Mouse (Mus musculus): ENCODE data around the gene Gm44502. TPM values are rescaled to one million over a fixed set of nuclear protein-coding genes. Genes with fewer than 3 reads are reported as not detected.

Gene Gm44502
- total and polyA plus RNA-seq, 3 experiments, result not detected

DNA sequence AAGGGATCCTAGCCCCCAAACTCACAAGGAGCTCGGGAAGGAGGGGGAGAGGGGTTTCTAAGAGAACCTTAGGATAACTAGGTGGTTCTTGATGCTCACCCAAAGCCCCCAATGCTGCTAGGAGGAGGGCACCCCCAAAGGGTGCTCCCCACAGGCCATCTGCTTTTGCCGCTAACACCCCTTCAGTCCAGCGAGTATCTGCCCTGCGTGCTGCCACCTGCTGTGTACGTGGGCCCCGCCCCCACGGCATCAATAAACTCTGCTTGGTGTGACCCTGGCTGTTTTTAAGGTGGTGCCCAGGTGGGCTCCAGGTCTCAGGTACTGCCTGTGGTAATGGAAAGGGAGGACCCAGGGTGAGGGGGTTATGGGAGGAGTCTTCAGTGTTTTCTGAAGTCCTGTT, 32.7 kb upstream of the Gm44502 start:
- DNase-seq (ENCODE audit: low read depth, low spot score), result no peak
- Histone ChIP-seq H3K9ac (ENCODE audit: control insufficient read depth, low read depth, low read length, poor library complexity, severe bottlenecking) (no peak overlapping the region), H3K36me3 (ENCODE audit: control insufficient read depth in 1 of 2, insufficient read depth in 2 of 2, low read length in 2 of 2) (no peaks in the 10 kb centered on the region), H3K4me1 (ENCODE audit: control insufficient read depth in 1 of 2, insufficient read depth in 2 of 2, low read length in 2 of 2) (no peaks in the 10 kb centered on the region), H3K27ac (ENCODE audit: control insufficient read depth, low read depth, low read length) (no peak overlapping the region), H3K9me3 (replicated peaks; ENCODE audit: insufficient read depth, low read length) (no peaks in the 10 kb centered on the region), H3K79me2 (ENCODE audit: control insufficient read depth, insufficient read depth, low read length, poor library complexity) (no peaks in the 10 kb centered on the region), H3K27me3 (ENCODE audit: control insufficient read depth in 1 of 2, insufficient read depth in 2 of 2, low read length in 2 of 2) (peaks cover 0 to 2% of the 10 kb centered on the region in 2 experiments; a peak in 2 of 4 replicates), H3K4me3 (ENCODE audit: control insufficient read depth in 1 of 2, insufficient read depth in 1 of 2, low read depth in 2 of 2, low read length in 2 of 2) (no peak overlapping the region)
- TF ChIP-seq TCF12 (IDR thresholded peaks at IDR 0.05; ENCODE audit: low read depth, low read length), result no peak
- TF ChIP-seq MAZ (IDR thresholded peaks at IDR 0.05; ENCODE audit: low read depth, low read length), result no peak
- TF ChIP-seq MXI1 (IDR thresholded peaks at IDR 0.05; ENCODE audit: low read depth, low read length), result no peak
- TF ChIP-seq EP300 (IDR thresholded peaks at IDR 0.05; ENCODE audit: low read depth in 1 of 2, low read length in 2 of 2), result no peak
- TF ChIP-seq TBP (IDR thresholded peaks at IDR 0.05; ENCODE audit: low read depth, low read length), result no peak
- TF ChIP-seq MEF2A (IDR thresholded peaks at IDR 0.05; ENCODE audit: extremely low read depth, insufficient replicate concordance, low read depth, low read length, poor library complexity, severe bottlenecking), result no peak

DNA sequence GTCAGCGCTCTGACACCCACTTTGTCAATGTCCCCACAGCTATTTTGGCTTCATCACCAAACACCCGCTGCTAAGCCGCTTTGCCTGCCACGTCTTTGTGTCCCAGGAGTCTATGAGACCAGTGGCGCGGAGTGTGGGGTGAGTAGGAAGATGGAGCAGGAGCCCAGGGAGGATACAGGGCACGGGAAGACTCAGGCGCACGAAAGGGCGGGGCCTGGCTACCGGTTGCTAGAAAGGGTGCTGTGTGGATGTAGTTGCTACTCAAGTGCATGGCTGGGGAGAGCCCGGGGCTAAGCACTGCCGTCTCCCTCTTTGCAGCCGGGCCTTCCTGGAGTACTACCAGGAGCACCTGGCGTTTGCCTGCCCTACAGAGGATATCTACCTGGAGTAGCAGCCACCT, 31.8 kb upstream of the Gm44502 start:
- Histone ChIP-seq H3K27me3 (ENCODE audit: control insufficient read depth in 1 of 2, insufficient read depth in 2 of 2, low read length in 2 of 2) (peaks cover 0 to 2% of the 10 kb centered on the region in 2 experiments; a peak in 1 of 4 replicates), H3K4me3 (ENCODE audit: control insufficient read depth in 1 of 2, insufficient read depth in 1 of 2, low read depth in 2 of 2, low read length in 2 of 2) (no peak overlapping the region), H3K4me1 (ENCODE audit: control insufficient read depth in 1 of 2, insufficient read depth in 2 of 2, low read length in 2 of 2) (no peaks in the 10 kb centered on the region), H3K9me3 (replicated peaks; ENCODE audit: insufficient read depth, low read length) (no peaks in the 10 kb centered on the region), H3K36me3 (ENCODE audit: control insufficient read depth in 1 of 2, insufficient read depth in 2 of 2, low read length in 2 of 2) (no peaks in the 10 kb centered on the region), H3K79me2 (ENCODE audit: control insufficient read depth, insufficient read depth, low read length, poor library complexity) (no peaks in the 10 kb centered on the region), H3K27ac (ENCODE audit: control insufficient read depth, low read depth, low read length) (no peak overlapping the region), H3K9ac (ENCODE audit: control insufficient read depth, low read depth, low read length, poor library complexity, severe bottlenecking) (no peak overlapping the region)
- TF ChIP-seq TCF12 (IDR thresholded peaks at IDR 0.05; ENCODE audit: low read depth, low read length), result no peak
- TF ChIP-seq MEF2A (IDR thresholded peaks at IDR 0.05; ENCODE audit: extremely low read depth, insufficient replicate concordance, low read depth, low read length, poor library complexity, severe bottlenecking), result no peak
- no peak for TF ChIP-seq MXI1 (IDR thresholded peaks at IDR 0.05; ENCODE audit: low read depth, low read length)
- TF ChIP-seq GABPA (IDR thresholded peaks at IDR 0.05; ENCODE audit: low read depth, low read length), result no peak
- TF ChIP-seq POLR2A (IDR thresholded peaks at IDR 0.05; ENCODE audit: control insufficient read depth in 1 of 2, insufficient read depth in 1 of 2, low read depth in 1 of 2, low read length in 2 of 2, poor library complexity in 1 of 2), result no peak
- no peak for TF ChIP-seq SMC3 (IDR thresholded peaks at IDR 0.05; ENCODE audit: low read depth, low read length)
- TF ChIP-seq MAZ (IDR thresholded peaks at IDR 0.05; ENCODE audit: low read depth, low read length), result no peak
- no peak for TF ChIP-seq JUND (IDR thresholded peaks at IDR 0.05; ENCODE audit: low read depth, low read length)
- no peak for DNase-seq (ENCODE audit: low read depth, low spot score)

DNA sequence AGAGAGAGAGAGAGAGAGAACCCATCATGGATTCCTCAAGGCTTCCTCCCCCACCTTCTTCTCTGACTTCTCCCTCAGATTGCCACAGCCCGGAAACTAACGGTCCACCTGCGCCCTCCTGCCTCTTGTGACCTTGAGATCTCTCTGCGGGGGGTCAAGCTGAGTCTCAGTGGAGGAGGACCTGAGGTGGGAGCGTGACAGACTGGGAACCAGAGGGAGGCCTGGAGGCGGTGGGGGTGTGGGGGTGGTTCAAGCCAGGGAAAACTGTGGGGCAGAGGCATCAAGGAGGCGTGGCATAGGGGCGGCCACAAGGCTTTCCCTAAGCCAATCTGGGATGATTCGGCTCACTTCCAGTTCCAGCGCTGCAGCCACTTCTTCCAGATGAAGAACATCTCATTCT, 30.8 kb upstream of the Gm44502 start:
- Histone ChIP-seq H3K9me3 (replicated peaks; ENCODE audit: insufficient read depth, low read length) (no peaks in the 10 kb centered on the region), H3K9ac (ENCODE audit: control insufficient read depth, low read depth, low read length, poor library complexity, severe bottlenecking) (no peak overlapping the region), H3K27me3 (ENCODE audit: control insufficient read depth in 1 of 2, insufficient read depth in 2 of 2, low read length in 2 of 2) (peaks cover 0 to 2% of the 10 kb centered on the region in 2 experiments; a peak in 1 of 4 replicates), H3K4me3 (ENCODE audit: control insufficient read depth in 1 of 2, insufficient read depth in 1 of 2, low read depth in 2 of 2, low read length in 2 of 2) (no peak overlapping the region), H3K36me3 (ENCODE audit: control insufficient read depth in 1 of 2, insufficient read depth in 2 of 2, low read length in 2 of 2) (no peaks in the 10 kb centered on the region), H3K79me2 (ENCODE audit: control insufficient read depth, insufficient read depth, low read length, poor library complexity) (no peaks in the 10 kb centered on the region), H3K27ac (ENCODE audit: control insufficient read depth, low read depth, low read length) (no peak overlapping the region), H3K4me1 (ENCODE audit: control insufficient read depth in 1 of 2, insufficient read depth in 2 of 2, low read length in 2 of 2) (no peaks in the 10 kb centered on the region)
- TF ChIP-seq GATA1 (IDR thresholded peaks at IDR 0.05; ENCODE audit: low read depth, low read length) (no peak), MAZ (IDR thresholded peaks at IDR 0.05; ENCODE audit: low read depth, low read length) (no peak), MAX (IDR thresholded peaks at IDR 0.05; ENCODE audit: low read length) (no peak), SIN3A (IDR thresholded peaks at IDR 0.05; ENCODE audit: low read length) (no peak), UBTF (IDR thresholded peaks at IDR 0.05; ENCODE audit: borderline replicate concordance, insufficient read depth, low read depth, low read length) (no peak)
- DNase-seq (ENCODE audit: low read depth, low spot score), result no peak
